Mouse (Mus musculus): ENCODE data around the gene Srrd. TPM values are rescaled to one million over a fixed set of nuclear protein-coding genes. Genes with fewer than 3 reads are reported as not detected.
"Not testable (repeated sequence)": the region's sequence is repeated elsewhere in the genome, so short reads cannot be mapped to it uniquely, and the experiment has no call there.

Gene Srrd
- total and polyA plus RNA-seq, 3 experiments, result 18.5 to 28.0 (median 21.3) TPM

DNA sequence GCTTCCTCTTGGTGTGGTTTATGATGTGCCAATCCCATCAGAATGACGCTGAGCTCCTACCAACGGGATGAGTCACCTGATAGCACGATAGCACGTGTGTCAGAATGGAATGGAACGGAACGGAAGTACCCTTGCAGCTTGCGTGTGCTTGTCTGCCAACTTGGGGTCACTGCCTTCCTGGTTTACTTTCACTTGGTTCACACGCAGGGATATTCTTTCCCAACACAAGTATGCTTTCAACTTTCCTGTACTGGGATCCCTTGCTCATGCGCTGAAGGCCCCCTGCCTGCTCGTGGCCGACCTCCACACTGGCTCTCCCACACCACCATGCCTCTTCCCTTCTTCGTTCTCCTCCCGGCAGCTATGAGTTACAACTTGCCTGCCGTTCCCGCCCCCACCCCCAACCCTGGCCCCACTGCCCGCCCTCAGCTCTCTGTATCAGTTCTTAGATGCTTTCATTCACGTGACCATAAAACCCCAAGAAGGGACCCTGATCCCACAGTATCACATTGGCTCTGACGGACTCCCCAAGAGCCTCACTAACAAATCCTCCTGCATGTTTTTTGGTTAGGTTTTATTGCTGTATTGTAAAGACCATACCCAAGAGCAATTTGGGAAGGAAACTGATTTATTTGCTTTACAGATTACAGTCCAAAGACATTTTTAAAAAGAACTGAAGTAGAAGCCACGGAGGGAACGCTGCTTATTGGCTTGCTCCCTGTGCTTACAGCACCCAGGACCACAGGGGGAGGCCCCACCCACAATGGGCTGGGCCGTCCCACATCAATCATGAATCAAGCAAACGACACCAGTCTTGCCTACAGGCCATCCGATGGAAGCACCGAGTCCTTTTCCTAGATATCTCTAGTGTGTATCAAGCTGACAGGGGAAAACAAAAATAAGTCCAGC, 17.9 kb downstream of the Srrd start:
- TF ChIP-seq GATA2 (IDR thresholded peaks at IDR 0.05; ENCODE audit: borderline replicate concordance, low read depth, low read length) (no peak), TAL1 (conservative IDR thresholded peaks at IDR 0.05; ENCODE audit: low read depth, low read length) (no peak), POLR2AphosphoS5 (IDR thresholded peaks at IDR 0.05; ENCODE audit: insufficient replicate concordance, low read depth, low read length) (no peak), GATA1 (IDR thresholded peaks at IDR 0.05; ENCODE audit: borderline replicate concordance, low read length) (no peak), CTCF (IDR thresholded peaks at IDR 0.05; ENCODE audit: low read depth, low read length) (no peak)
- H3K4me1 ChIP-seq (ENCODE audit: insufficient read depth, low read depth, low read length), result peaks cover 52% of the 10 kb centered on the region
- peaks cover 26% of the 10 kb centered on the region for H3K36me3 ChIP-seq (replicated peaks)

DNA sequence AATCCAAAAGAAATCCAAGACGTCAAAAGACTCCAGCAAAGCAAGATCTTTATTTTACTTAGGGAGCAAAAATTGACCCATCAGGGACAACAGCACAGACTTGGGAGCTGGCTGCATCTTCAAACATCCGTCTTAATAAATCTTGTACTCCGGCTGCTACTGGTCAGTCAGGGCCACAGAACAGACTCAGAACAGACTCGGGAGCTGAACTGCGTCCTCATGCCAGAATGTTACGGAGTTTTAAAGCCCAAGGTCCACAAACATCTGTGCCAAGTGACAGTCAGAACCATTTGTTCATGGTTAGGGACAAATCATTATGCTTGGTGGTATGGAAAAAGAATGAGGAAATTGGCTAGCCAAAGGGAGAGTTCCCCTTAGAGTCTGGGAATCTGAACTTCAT, 19.6 kb downstream of the Srrd start:
- ATAC-seq (ENCODE audit: extremely low read depth, insufficient number of reproducible peaks, low FRiP score, poor library complexity, severe bottlenecking) (no peak), DNase-seq (ENCODE audit: low spot score) (no peak)
- H3K27me3 ChIP-seq (ENCODE audit: insufficient read depth, low read length), result no peaks in the 10 kb centered on the region
- peaks cover 54% of the 10 kb centered on the region for H3K4me1 ChIP-seq (ENCODE audit: insufficient read depth, low read depth, low read length)
- no peak overlapping the region for H3K4me3 ChIP-seq (ENCODE audit: low read depth, low read length)
- no peaks in the 10 kb centered on the region; the same call in 1 of the 2 replicates for H3K9me3 ChIP-seq (replicated peaks)
- TF ChIP-seq CTCF (IDR thresholded peaks at IDR 0.05; ENCODE audit: low read depth, low read length) (no peak), POLR2AphosphoS5 (IDR thresholded peaks at IDR 0.05; ENCODE audit: insufficient replicate concordance, low read depth, low read length) (no peak), GATA2 (IDR thresholded peaks at IDR 0.05; ENCODE audit: borderline replicate concordance, low read depth, low read length) (no peak), GATA1 (IDR thresholded peaks at IDR 0.05; ENCODE audit: borderline replicate concordance, low read length) (no peak), TAL1 (conservative IDR thresholded peaks at IDR 0.05; ENCODE audit: low read depth, low read length) (no peak)
- H3K36me3 ChIP-seq (replicated peaks), result peaks cover 10% of the 10 kb centered on the region

More for the DNA sequence above, 17.9 kb downstream of the Srrd start:
- DNase-seq (ENCODE audit: low spot score) (peak; percentile 77), ATAC-seq (ENCODE audit: extremely low read depth, insufficient number of reproducible peaks, low FRiP score, poor library complexity, severe bottlenecking) (peak; percentile 86)
- Histone ChIP-seq H3K27me3 (ENCODE audit: insufficient read depth, low read length) (no peaks in the 10 kb centered on the region), H3K4me3 (ENCODE audit: low read depth, low read length) (peak overlapping the region; percentile 100; the same call in 1 of the 2 replicates), H3K9me3 (replicated peaks) (no peaks in the 10 kb centered on the region; the same call in 1 of the 2 replicates)

DNA sequence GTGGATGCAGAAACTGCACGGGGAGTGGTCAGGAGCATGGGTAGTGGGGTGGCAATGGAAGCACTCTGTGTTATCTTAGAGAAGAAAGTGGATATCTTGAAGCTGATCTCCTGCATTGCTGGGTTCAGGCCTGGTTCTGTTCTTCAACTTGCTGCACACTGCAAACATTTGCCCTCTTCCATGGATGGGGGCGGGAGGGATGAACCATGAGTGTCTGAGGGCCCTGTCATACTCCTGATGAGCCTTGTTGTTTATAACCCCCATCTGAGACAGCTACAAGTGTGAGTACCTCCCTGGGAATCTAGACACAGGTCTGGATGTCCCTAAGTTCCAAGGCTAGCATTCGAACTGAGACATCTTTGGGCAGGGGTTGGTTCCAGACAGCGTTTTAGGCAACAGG, 21.5 kb downstream of the Srrd start:
- TF ChIP-seq GATA1 (IDR thresholded peaks at IDR 0.05; ENCODE audit: borderline replicate concordance, low read length) (no peak), TAL1 (conservative IDR thresholded peaks at IDR 0.05; ENCODE audit: low read depth, low read length) (no peak), GATA2 (IDR thresholded peaks at IDR 0.05; ENCODE audit: borderline replicate concordance, low read depth, low read length) (no peak), CTCF (IDR thresholded peaks at IDR 0.05; ENCODE audit: low read depth, low read length) (no peak), POLR2AphosphoS5 (IDR thresholded peaks at IDR 0.05; ENCODE audit: insufficient replicate concordance, low read depth, low read length) (no peak)
- no peaks in the 10 kb centered on the region for H3K27me3 ChIP-seq (ENCODE audit: insufficient read depth, low read length)
- peaks cover 40% of the 10 kb centered on the region for H3K4me1 ChIP-seq (ENCODE audit: insufficient read depth, low read depth, low read length)
- ATAC-seq (ENCODE audit: extremely low read depth, insufficient number of reproducible peaks, low FRiP score, poor library complexity, severe bottlenecking) (no peak), DNase-seq (ENCODE audit: low spot score) (no peak)
- no peak overlapping the region for H3K4me3 ChIP-seq (ENCODE audit: low read depth, low read length)
- H3K9me3 ChIP-seq (replicated peaks), result no peaks in the 10 kb centered on the region; the same call in 1 of the 2 replicates
- H3K36me3 ChIP-seq (replicated peaks), result peaks cover 12% of the 10 kb centered on the region

DNA sequence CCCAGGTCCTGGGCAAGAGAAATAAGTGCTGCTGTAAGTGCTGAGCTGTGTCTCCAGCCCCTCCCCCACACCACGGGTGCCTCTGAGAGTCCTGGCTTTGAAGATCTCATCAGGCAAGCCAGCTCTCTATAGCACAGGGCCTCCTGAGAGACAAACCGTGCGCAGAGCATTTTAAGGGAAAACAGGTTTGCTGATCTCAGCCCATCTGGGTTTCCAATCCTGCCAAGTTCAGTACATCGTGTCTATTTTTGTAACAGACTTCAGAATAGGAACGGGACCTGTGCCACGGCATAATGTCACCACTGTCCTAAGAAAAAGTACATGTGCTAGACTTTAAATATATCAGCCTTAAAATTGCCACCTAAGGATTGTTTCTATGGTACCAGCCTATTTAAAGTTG, 21.9 kb downstream of the Srrd start:
- TF ChIP-seq TAL1 (conservative IDR thresholded peaks at IDR 0.05; ENCODE audit: low read depth, low read length) (no peak), CTCF (IDR thresholded peaks at IDR 0.05; ENCODE audit: low read depth, low read length) (no peak), GATA1 (IDR thresholded peaks at IDR 0.05; ENCODE audit: borderline replicate concordance, low read length) (no peak), GATA2 (IDR thresholded peaks at IDR 0.05; ENCODE audit: borderline replicate concordance, low read depth, low read length) (no peak), POLR2AphosphoS5 (IDR thresholded peaks at IDR 0.05; ENCODE audit: insufficient replicate concordance, low read depth, low read length) (no peak)
- Histone ChIP-seq H3K4me1 (ENCODE audit: insufficient read depth, low read depth, low read length) (peaks cover 40% of the 10 kb centered on the region), H3K9me3 (replicated peaks) (no peaks in the 10 kb centered on the region; the same call in 1 of the 2 replicates), H3K36me3 (replicated peaks) (peaks cover 16% of the 10 kb centered on the region), H3K4me3 (ENCODE audit: low read depth, low read length) (no peak overlapping the region), H3K27me3 (ENCODE audit: insufficient read depth, low read length) (no peaks in the 10 kb centered on the region)
- DNase-seq (ENCODE audit: low spot score) (no peak), ATAC-seq (ENCODE audit: extremely low read depth, insufficient number of reproducible peaks, low FRiP score, poor library complexity, severe bottlenecking) (no peak)

DNA sequence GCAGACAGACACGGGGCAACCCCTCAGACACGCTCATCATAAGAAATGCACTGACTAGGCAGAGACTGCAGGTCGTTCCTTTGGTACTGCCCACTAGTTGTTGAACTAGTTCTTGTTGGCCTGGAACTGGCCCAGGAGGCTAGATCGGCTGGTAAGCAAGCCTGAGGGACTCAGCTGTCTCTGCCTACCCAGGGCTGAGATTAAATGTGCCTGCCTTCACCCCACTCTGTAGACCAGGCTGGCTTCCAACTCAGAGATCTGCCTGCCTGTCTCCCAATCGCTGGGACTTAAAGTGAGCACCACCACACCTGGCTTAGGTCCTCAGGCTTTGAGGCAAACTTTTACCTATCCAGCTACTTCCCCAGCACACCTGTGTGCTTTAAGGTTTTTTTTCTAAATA, 22.5 kb downstream of the Srrd start:
- Histone ChIP-seq H3K4me1 (ENCODE audit: insufficient read depth, low read depth, low read length) (peaks cover 38% of the 10 kb centered on the region), H3K9me3 (replicated peaks) (no peaks in the 10 kb centered on the region; the same call in 1 of the 2 replicates), H3K4me3 (ENCODE audit: low read depth, low read length) (no peak overlapping the region), H3K36me3 (replicated peaks) (peaks cover 22% of the 10 kb centered on the region), H3K27me3 (ENCODE audit: insufficient read depth, low read length) (no peaks in the 10 kb centered on the region)
- ATAC-seq (ENCODE audit: extremely low read depth, insufficient number of reproducible peaks, low FRiP score, poor library complexity, severe bottlenecking), result no peak
- TF ChIP-seq CTCF (IDR thresholded peaks at IDR 0.05; ENCODE audit: low read depth, low read length), result no peak
- TF ChIP-seq POLR2AphosphoS5 (IDR thresholded peaks at IDR 0.05; ENCODE audit: insufficient replicate concordance, low read depth, low read length), result no peak
- no peak for TF ChIP-seq TAL1 (conservative IDR thresholded peaks at IDR 0.05; ENCODE audit: low read depth, low read length)
- no peak for TF ChIP-seq GATA1 (IDR thresholded peaks at IDR 0.05; ENCODE audit: borderline replicate concordance, low read length)
- no peak for TF ChIP-seq GATA2 (IDR thresholded peaks at IDR 0.05; ENCODE audit: borderline replicate concordance, low read depth, low read length)
- DNase-seq (ENCODE audit: low spot score), result no peak

DNA sequence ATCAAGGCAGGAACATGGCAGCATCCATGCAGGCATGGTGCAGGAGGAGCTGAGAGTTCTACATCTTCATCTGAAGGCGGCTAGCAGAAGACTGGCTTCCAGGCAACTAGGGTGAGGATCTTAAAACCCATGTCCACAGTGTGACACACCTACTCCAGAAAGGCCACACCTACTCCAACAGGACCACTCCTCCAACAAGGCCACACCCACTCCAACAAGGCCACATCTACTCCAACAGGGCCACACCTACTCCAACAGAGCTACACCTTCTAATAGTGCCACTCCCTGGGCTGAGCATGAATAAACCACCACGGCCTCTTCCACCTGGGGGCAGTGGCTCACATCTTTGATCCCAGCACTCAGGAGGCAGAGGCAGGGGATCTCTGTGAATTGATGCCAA, 23.5 kb downstream of the Srrd start:
- peaks cover 32% of the 10 kb centered on the region for H3K36me3 ChIP-seq (replicated peaks)
- not testable (repeated sequence) for H3K27me3 ChIP-seq (ENCODE audit: insufficient read depth, low read length); H3K4me3 ChIP-seq (ENCODE audit: low read depth, low read length); DNase-seq (ENCODE audit: low spot score); H3K9me3 ChIP-seq (replicated peaks)
- peaks cover 28% of the 10 kb centered on the region for H3K4me1 ChIP-seq (ENCODE audit: insufficient read depth, low read depth, low read length)
- 0 out of 2 replicates have a peak, but pooled peaks have one; percentile 16 for ATAC-seq (ENCODE audit: extremely low read depth, insufficient number of reproducible peaks, low FRiP score, poor library complexity, severe bottlenecking)
